ENCODE assay signal across 11 mouse cellular contexts in genomic region chr9:88955224-88955623, GRCm38 (mm10). TPM values are rescaled to one million over a fixed set of nuclear protein-coding genes. Genes with fewer than 3 reads are reported as not detected.
"Had no signal": no experiment of that assay in that cellular context is flagged by ENCODE, and none has a peak within 500 bp of the region (broad histone marks: within the 10 kb centered on the region; RNA-seq: fewer than 3 reads in every experiment).

No protein-coding gene starts in this region.

RNA-seq across cellular contexts. Expression of gene Bcl2a1a, which starts 1.5 kb away (rescaled TPM):
- total RNA-seq: hindbrain, postnatal 0 days; layer of hippocampus, adult 18-20 months; left cerebral cortex, postnatal 14 days; left cerebral cortex, postnatal 4 days had no signal
- polyA plus RNA-seq: hindbrain, postnatal 0 days; kidney, embryonic 16.5 days; limb, embryonic 12.5 days; liver, embryonic 11.5 days; midbrain, embryonic 12.5 days; midbrain, embryonic 15.5 days; neural tube, embryonic 12.5 days; stomach, embryonic 14.5 days had no signal
